Comparison of ENCODE assay signal across 12 mouse cellular contexts in genomic region chr10:117737075-117737474, GRCm38 (mm10).
"Had no signal": no experiment of that assay in that cellular context is flagged by ENCODE, and none has a peak within 500 bp of the region (broad histone marks: within the 10 kb centered on the region; RNA-seq: fewer than 3 reads in every experiment).

No protein-coding gene starts in this region.

- H3K9me3 ChIP-seq: hindbrain, embryonic 12.5 days; limb, embryonic 13.5 days; liver, embryonic 13.5 days; midbrain, embryonic 13.5 days had no signal

- DNase-seq: left cerebral cortex, postnatal 4 days; liver, embryonic 13.5 days; lung, adult 18-20 months; right cerebral cortex, postnatal 14 days; thymus, adult 18-20 months; thymus, postnatal 14 days had no signal

- H3K4me1 ChIP-seq: midbrain, embryonic 13.5 days had no signal

- H3K27me3 ChIP-seq: hindbrain, embryonic 12.5 days; limb, embryonic 13.5 days; liver, embryonic 13.5 days; midbrain, embryonic 13.5 days had no signal

- ATAC-seq: hindbrain, postnatal 0 days; midbrain, embryonic 13.5 days had no signal

- H3K4me2 ChIP-seq: hindbrain, embryonic 12.5 days; limb, embryonic 13.5 days; liver, embryonic 13.5 days; midbrain, embryonic 13.5 days had no signal

- H3K9ac ChIP-seq: hindbrain, embryonic 12.5 days; limb, embryonic 13.5 days; liver, embryonic 13.5 days; midbrain, embryonic 13.5 days had no signal

- H3K4me3 ChIP-seq: hindbrain, embryonic 12.5 days; layer of hippocampus, adult 2 months; limb, embryonic 13.5 days; liver, embryonic 13.5 days; midbrain, embryonic 13.5 days had no signal

- H3K27ac ChIP-seq: hindbrain, embryonic 12.5 days; hindbrain, postnatal 0 days; kidney, postnatal 0 days; layer of hippocampus, adult 2 months; limb, embryonic 13.5 days; liver, embryonic 13.5 days; midbrain, embryonic 13.5 days had no signal
